Mouse (Mus musculus): Measurements from ENCODE around the gene Cstf3.

DNA sequence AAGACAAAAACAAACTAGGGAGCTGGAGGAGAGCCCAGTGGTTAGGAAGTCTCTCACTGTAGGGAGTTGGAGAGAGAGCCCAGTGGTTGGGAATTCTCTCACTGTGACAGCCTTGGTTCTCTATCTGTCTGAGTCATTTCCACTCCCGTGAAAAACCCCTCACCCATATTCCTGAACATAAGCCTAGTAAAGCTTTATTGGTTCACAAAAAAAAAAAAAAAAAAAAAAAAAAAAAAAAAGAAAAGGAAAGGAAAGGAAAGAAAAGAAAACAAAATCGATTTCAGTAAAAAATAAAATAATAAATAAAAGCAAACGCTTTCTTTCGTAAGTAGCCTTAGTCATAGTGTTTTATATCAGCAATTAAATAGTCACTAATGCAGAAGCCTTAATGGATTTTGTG, 32.0 kb upstream of the Cstf3 start:
- TF ChIP-seq CTCF (IDR thresholded peaks at IDR 0.05; ENCODE audit: extremely low read depth, insufficient read depth, low read length) (no peak), POLR2A (IDR thresholded peaks at IDR 0.05; ENCODE audit: extremely low read depth, insufficient read depth, low read length) (no peak)

Measured in cortical plate, adult 2 months (tissue).